Mouse (Mus musculus): Measurements from ENCODE around the gene Ppm1m. TPM values are rescaled to one million over a fixed set of nuclear protein-coding genes. Genes with fewer than 3 reads are reported as not detected.

The Ppm1m gene
- total RNA-seq (2022): 10 to 100 TPM; 21.7 to 27.4 (median 23.0) TPM

DNA sequence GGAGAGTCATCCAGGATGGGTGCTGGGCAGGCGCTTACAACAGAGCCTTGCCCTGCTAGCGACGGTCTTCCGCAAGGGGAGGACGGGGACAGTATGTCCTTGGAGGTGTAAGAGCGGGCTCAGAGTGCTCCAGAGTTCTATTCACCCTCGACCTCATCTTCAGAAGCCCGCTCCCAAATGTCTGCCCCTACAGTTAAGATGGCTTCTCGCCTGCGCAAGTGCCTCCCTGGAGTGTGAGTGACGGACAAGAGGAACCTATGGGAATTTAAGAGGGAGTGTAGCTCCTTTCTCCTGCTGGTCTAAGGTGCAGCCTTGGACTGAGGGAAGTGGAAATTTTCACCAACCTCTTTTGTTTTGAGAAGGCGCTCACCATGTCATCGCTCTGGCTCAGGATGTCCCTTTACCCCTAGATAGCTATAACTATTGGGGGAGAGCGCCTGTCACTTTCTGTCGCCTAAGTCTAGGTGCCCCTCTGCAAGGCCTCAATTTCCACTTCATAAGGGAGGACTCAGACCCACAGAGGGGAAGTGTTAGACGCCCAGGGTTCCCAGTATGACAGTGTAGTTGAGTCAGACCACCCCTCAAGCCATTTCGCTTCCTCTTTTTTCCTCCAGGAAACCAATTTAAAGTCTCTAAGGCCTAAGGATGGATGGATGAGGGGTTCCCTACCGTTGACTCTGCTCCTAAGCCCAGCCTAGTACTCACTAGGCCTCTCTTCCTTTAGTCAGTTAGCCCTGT lies at the start of gene Ppm1m:
Gene Ppm1m (minus strand): TSS at position 212 of the 738 bp plus-strand sequence.
- DNase-seq (ENCODE audit: low spot score in 2 of 2): no peak

- no peak for DNase-seq (ENCODE audit: low spot score in 2 of 2)
Observed at GRCm38 (mm10) chr9:106242813-106243488, 43.4 kb upstream of the Ppm1m start.

DNA sequence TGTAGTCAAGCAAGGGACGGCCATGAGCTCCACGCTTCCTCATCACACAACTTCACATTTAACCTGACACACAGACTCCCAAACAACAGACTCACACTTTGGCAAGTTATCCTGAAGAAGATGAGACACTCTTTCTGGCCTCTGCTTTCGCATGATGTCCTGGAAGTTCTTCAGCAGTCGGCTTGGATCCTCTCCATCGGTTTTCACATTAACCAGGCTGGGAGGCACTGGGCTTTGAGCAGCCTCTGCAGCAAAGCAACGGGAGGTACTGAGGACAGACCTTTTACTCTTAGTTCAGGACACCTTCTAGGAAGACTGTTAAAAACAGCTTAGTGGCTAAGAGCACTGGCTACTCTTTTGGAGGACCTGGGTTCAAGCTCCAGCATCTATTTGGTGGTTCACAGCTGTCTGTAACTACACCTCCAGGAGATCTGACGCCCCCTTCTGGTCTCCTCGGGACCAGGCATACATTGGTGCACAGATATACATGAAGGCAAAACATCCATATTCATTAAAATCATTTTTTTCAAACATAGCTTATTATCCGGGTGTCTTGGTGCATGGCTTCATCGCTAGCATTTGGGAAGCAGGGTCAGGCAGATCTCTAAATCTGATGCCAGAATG lies 42.1 kb upstream of the Ppm1m start:
- DNase-seq (ENCODE audit: low spot score in 2 of 2): no peak

GRCm38 (mm10) chr9:106237878-106238277 lies 38.3 kb upstream of the Ppm1m start:
- DNase-seq (ENCODE audit: low spot score in 2 of 2): no peak

- no peak for DNase-seq (ENCODE audit: low spot score in 2 of 2)
Observed at GRCm38 (mm10) chr9:106237401-106237800, 37.9 kb upstream of the Ppm1m start.

- DNase-seq (ENCODE audit: low spot score in 2 of 2): no peak
Observed at GRCm38 (mm10) chr9:106236818-106237211, 37.3 kb upstream of the Ppm1m start.

DNA sequence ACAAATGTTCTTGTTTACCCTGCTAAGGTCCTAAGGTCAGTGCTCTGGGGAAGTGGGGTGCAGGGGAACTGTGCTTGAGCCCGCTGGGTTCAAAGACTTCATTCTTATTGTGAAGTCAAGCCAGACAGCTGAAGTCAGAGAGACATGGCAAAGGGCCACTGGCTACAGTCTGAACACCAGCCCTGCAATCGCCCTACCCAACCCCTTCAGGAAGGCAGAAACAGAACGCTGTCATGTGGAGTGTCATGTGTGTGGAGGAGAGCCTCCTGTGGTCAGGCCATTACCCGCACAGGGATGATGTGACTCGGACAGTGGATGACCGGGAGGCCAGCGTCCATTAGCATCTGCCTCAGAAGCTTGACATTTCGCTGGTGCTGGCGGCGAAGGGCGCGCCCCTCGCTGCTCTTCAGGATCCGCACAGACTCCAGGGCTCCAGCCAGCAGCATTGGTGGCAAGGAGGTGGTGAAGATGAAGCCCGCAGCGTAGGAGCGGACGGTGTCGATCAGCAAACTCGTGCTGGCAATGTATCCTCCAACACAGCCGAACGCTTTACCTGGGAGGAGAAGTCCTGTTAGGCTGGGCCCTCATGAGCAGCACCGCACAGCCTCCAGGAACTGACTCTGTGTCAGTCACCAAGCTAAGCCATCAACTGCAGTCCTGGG lies 36.7 kb upstream of the Ppm1m start:
- no peak for DNase-seq (ENCODE audit: low spot score in 2 of 2)

GRCm38 (mm10) chr9:106235194-106235830 lies 35.8 kb upstream of the Ppm1m start:
- DNase-seq (ENCODE audit: low spot score in 2 of 2): no peak

GRCm38 (mm10) chr9:106233953-106234352 lies 34.4 kb upstream of the Ppm1m start:
- DNase-seq (ENCODE audit: low spot score in 2 of 2): no peak

DNA sequence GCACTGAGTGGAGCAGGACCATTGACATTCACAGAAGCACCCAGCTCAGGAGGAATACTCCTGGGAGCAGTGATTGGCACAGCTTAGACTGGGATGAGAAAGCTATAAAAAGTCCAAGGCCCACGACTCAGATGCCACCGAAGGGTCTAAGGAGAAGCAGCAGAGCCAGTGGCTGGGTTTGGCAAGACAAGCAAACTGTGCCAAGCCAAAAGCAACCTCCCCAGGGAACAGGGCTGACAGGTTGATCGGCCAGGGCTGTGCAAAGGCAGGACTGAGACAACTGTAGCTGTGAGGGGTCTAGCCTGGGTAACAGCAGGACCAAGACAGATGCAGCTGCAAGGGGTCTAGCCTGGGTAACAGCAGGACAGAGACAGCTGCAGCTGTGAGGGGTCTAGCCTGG lies 33.4 kb upstream of the Ppm1m start:
- DNase-seq (ENCODE audit: low spot score in 2 of 2): no peak

DNA sequence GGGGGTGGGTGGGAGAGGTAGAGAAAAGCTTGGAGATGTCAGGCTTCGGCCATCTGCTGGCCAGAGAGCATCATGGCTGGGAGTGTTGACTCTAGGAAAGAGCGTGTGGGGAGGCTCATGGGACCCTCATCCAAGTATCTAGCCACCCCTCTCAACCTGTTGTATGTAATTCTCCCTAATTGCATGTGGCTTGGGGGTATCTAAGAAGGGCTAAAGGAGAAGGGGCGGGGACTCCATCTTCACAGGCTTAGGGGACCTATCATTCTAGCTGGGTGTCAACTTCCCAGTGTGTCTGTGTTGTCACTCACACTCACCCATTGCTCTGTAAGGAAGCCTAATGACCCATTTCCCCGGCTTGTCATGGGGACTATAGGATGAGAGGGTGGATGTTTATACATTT lies 32.3 kb upstream of the Ppm1m start:
- DNase-seq (ENCODE audit: low spot score in 2 of 2): no peak

GRCm38 (mm10) chr9:106231220-106231619 lies 31.7 kb upstream of the Ppm1m start:
- DNase-seq (ENCODE audit: low spot score in 2 of 2): no peak

GRCm38 (mm10) chr9:106230734-106231106 lies 31.2 kb upstream of the Ppm1m start:
- DNase-seq (ENCODE audit: low spot score in 2 of 2): no peak

- DNase-seq (ENCODE audit: low spot score in 2 of 2): no peak
Observed at GRCm38 (mm10) chr9:106230051-106230733, 30.6 kb upstream of the Ppm1m start.

- no peak for DNase-seq (ENCODE audit: low spot score in 2 of 2)
Observed at GRCm38 (mm10) chr9:106227790-106228429, 28.4 kb upstream of the Ppm1m start.

- no peak for DNase-seq (ENCODE audit: low spot score in 2 of 2)
Observed at GRCm38 (mm10) chr9:106226151-106226682, 26.7 kb upstream of the Ppm1m start.

- DNase-seq (ENCODE audit: low spot score in 2 of 2): no peak
Observed at GRCm38 (mm10) chr9:106225469-106226150, 26.1 kb upstream of the Ppm1m start.

DNA sequence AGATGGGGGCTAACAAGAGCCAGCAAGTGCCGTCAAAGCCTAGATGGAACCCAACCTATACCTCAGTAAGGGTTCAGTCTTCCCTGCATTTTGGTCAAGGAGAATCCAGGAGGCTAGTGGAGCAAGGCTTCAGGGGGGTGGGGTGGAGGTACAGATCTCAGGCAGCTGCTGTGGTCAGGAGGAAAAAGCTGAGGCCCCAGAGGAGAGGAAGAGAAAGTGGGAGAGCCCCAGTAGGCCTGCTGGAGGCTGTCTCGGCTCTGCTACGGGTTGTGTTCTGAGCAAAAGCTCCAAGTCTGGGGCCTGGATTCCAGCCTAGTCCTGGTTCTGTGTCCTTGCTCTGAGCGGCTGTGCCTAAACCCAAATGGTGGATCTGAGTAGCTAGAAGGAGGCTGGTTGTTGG lies 23.4 kb upstream of the Ppm1m start:
- DNase-seq (ENCODE audit: low spot score in 2 of 2): no peak

DNA sequence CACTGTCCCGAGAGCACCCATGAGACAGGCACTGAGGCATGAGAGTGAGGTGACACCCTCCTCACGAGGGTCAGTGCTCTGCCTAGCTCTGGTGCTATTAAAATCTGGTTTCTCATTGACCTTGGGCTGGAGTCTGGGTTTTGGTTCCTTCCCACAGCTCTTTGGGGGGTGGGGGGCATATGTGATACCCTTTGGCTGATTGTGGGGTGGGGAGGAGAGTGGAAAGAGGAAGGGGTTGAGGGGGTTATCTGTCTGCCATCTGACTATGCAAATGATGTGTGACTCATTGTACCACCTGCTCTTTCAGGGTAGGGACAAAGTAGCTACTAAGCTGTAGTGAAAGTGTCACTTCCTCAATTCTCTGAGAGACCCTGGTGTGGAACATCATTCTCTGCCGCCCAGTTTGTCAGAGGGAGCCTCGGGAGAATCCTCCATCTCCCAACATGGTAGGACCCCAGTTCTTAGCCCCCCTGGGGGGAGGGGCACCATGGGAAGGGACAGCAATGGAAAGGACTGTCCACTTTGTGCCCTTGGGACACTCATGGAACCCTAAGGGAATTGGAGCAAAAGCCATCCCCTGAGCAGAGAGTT lies 22.8 kb upstream of the Ppm1m start, which contains the start of gene Tlr9:
Gene Tlr9 (plus strand): TSS at position 338 of the 591 bp plus-strand sequence.
- DNase-seq (ENCODE audit: low spot score in 2 of 2): no peak
